Mouse (Mus musculus) adrenal gland, adult (tissue): ENCODE data around the gene Ctnna3.

Source experiments
- DNase-seq, 2 experiments: peaks; one replicate each; pipeline ENCODE4 v3.0.0; 2022 to 2023; ENCODE audit warnings: low spot score in 1 of 2; ENCODE audit not compliant: inconsistent age in 2 of 2

Gene Ctnna3

DNA sequence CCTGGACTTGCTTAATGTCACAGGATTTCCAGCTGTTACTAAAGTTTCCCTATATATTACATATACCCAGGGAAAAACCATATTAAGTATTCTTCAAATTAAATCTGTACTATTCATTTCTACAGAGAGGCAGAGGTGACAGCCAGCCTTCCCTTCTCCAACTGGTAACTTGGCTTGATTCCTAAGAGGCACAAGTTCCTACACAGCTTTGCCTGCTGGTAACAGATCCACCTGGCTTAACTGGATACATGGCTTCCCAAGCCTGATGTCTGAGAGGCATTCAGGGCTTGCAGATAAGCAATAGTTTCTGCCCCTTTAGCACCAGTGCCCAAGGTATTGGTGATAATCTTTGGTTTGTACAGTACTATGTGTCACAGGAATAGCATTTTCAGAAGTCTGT lies 470.0 kb downstream of the Ctnna3 start:
- no peak for DNase-seq

DNA sequence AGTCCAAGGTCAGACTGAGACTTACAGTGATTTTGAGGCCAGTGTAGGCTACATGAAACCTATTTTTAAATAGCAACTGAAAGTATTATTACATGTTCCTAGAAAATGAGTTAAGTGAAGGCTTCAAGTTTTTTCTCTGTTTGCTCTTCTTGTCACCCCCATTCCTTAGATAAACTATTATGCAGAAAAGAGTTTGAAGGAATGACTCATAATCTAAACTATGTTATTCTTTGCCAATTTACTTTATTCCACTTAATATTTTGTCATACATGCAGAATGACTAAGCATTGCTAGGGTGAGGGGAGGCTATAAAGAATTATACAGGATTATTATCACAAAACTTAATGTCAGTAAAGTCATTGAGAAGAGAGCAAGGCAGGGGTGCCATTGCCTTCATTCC lies 479.0 kb downstream of the Ctnna3 start:
- DNase-seq = no peak

DNA sequence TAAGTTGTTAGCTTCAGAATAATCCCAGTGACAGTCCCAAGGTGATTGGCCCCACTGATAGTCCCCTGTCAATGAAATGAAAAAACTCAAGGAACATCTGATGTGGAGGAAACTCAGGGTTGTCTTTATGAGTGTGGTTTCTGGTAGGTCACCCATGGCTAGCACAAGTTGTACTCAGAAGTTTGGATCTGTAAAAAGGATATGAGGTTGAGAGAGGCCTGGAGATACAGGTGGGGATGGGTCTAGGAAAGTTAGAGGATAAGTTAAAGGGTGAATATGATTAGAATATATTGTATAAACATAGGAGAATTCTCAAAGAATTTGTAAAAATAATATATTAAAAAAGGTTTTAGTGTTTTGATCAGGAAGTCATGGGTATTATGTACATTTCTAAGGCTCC lies 497.4 kb downstream of the Ctnna3 start, which contains the start of gene Gm10118:
Gene Gm10118 (minus strand): TSS at position 101 of the 400 bp plus-strand sequence.
- DNase-seq = no peak

DNA sequence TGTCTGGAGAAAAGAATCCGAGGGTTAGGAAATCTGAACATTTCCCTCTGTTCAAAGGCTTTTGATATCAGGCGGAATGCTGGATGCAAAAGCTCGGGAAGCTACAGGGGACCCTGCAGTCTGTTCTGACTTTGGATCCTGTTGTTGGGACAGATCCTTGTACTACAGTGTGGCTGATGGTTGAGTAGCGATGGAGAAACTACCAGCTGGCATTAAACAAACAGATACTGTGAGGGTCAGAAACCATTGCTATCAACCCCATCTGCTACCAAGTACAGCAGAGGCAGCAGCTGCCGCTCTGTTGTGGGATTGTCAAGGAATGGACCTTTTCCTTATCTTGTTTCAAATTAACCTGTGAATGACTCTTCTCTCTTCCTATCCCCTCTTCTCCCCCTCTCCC lies 504.0 kb downstream of the Ctnna3 start:
- no peak for DNase-seq

DNA sequence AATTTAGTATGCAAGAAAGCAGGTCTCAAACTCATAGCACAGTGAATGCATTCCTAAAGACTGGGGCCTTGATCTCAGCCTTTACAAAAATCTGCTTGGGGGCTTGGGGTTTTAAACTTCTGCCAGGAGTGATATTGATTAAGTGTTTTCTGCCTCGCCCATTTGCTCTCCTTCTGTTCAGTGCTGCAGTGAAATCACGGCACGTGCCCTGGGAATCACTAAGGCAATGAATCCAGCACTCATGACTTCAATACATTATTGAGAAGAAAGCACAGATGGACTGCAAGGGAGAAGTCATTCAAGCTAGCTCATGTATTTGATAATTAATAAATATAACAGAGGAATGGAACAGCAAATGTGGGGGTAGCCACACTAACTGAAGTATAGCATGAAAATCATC lies 515.6 kb downstream of the Ctnna3 start:
- DNase-seq = no peak

DNA sequence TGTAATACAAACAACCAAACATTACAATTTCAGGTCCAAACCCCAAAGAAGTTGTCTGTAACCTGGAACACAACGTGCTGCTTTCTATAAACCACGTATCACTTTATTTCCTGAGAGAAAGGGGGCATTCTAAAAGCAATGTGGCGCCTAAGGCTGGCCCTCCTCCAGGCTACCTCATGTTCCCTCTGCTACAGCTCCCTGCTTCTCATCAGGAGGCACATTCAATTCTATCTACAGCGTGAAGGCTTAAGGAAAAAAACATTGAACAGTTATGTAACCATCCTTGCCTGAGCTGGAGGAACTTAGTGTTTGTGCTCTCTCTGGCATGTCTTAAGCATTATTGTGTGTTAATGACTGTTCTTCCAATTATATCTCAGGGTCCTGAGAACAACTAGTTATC lies 517.4 kb downstream of the Ctnna3 start:
- no peak for DNase-seq

DNA sequence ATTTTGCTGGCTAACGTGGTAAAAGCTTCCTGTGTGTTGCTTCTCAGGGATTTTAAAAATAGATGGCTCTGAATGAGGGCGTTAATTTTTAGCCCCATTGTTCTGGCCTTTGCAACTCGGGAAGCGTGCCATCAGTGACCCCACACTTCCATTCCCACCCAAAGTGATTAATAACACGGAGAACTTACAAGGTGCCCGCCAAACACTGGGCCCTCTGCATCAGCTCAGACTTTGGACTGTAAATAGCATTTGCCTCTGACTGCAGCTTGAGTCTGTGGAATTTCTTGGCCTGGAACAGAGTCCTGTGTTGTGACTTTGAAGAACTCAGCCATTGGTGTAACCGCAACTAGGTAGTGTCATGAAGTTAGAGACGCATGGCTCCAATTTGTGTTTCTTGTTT lies 521.0 kb downstream of the Ctnna3 start:
- no peak for DNase-seq

DNA sequence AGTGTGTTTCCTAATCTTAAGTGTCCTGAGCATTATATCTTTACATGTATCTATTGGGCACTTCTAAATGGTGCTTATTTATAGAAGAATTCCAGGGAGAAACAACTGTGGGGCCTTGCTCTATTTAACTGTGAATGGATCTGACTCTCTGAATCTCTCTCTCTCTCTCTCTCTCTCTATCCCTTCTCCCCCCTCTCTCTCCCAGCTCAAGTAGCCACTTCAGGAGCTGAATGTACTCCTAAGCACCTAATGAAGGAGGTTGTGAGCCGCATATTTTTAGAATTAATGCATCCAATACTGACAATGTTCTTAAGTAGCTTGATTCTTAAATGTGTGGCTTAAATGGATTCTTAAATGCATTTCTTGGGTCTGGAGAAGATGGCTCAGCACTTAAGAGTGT lies 521.6 kb downstream of the Ctnna3 start:
- DNase-seq = no peak

DNA sequence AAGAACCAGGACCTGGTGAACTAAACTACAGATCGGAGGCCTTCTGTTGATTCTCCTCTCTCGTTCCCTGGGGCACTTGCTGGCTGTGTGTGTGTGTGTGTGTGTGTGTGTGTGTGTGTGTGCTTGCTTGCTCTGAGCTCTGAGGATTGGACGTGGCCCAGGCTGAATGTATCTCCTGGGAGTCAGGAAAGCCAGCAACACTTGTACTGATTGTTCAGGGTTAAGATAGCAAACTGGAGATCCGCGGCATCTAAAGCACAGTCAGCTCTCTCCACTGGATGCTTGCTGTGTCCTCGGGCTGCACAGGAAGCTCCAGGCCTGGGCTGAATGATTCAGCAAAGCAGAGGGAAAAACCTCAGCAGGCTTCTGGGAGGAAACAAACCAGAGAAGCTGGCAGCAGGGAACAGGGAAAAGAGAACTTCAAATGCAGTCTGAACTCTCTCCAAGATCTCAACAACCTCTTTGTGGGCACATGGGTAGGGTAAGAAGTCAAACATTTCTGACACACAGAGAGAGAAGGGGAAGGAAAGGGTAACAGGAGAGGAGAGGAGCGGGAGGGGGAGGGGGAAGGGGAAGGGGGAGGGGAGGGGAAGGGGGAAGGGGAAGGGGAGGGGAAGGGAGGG lies 524.5 kb downstream of the Ctnna3 start:
- peak; percentile 16 to 35 for DNase-seq

DNA sequence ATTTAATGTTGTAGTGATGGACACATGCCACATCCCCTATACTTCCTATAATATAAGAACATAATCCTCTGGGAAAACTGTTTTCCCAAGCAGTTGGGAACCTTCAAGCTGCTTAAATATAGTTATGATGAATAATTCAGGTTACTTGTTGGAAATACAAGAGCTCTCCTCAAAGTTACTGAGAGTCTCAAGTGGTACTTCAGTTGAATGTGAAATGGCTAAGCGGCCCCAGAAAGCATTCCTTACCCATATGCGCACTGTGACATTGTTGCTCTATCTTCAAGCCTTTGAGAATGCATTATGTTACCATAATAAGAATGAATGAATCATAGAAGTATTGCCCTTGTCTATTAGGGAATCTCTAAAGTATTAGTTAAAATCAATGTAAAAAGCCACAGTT lies 542.4 kb downstream of the Ctnna3 start:
- DNase-seq = no peak

DNA sequence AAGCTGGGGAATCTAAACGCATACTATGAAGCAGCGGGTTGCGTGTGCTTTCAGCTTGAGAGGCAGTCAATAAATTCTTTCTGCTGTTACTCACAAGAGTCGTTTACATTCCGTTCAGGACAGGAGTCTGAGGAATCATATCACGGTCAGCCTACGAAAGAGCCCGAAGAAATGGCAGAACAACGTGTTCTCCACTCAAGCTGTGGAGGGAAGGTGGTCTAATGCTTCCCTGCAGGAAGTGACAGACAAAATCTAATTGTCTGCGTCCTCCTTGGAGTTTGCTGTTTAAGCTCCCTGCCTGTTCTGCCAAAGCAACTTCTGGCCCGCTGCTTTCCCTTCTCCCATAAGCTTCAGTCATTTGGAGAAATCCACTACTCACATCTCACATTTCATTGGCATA lies 548.2 kb downstream of the Ctnna3 start:
- DNase-seq = no peak

DNA sequence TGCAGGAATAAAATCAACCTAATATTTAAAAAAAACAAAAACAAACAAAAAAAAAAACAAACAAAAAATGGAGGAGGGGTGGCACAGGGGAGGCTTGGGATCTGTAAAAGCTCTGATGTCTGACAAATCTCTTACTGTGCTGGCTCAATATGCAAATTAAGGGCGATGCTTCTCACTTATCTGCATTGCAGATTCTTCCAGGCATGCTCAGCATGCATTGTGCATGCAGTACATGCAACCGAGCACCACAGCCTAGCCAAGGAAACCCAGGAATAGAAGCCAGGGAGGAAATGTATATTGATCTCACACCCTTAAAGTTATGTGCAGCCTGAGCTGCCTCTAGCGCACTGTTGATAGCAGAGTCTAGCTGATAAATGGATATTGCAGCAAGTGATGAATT lies 548.6 kb downstream of the Ctnna3 start:
- no peak for DNase-seq

DNA sequence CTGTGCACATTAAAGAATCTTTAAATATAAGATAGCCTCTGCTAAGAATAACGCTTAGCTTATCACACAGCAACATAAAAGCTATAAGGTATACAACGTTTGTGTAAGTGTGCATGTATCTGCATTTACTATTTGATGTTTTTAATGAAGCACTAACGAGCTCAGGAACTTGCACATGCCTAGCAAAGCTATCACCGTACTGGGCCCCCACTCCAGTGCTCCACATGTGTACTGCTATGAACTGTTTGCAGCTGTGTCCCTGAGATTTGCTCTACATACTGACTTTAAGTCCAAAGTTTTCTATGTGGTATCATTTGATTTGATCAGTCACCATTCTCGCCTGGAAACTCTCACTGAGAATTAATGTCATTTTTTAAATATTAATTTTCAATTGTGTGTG lies 549.1 kb downstream of the Ctnna3 start:
- DNase-seq = no peak

DNA sequence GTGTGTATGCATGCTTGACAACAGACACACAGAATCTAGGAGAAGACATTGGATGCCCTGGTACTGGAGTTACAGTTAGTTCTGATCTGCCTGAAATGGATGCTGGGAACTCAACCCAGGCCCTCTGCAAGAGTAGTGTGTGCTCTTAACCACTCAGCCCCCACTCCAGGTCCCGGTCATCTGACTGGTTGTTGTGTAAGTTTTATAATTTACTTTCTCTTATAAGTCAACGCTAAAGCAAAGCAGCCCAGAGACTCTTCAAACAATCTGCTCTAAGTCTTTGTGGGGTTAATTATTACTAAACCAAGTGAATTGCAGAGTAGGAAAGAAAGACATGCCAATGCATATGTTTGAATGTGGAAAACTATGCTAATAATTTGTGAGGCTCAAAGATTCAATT lies 549.5 kb downstream of the Ctnna3 start:
- DNase-seq = no peak

DNA sequence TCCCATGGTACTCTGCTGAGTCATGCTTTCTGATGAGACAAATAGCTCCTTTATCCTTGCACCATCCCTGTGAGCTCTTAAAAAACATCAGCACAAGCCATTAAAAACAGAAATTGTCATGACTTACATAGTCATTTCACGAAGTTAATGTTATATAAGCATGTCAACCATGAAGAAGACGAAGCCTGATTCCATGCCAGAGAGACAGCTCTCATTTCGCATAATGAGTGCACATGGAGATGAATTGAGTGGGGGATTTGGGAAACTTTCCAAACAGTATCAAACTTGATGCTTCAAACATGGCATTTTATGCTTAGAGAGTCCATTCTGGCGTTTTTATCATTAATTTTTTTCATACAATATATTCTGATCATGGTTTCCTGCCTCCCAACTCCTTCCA lies 555.7 kb downstream of the Ctnna3 start:
- DNase-seq = peak in 1 of 2 experiments; percentile 48

DNA sequence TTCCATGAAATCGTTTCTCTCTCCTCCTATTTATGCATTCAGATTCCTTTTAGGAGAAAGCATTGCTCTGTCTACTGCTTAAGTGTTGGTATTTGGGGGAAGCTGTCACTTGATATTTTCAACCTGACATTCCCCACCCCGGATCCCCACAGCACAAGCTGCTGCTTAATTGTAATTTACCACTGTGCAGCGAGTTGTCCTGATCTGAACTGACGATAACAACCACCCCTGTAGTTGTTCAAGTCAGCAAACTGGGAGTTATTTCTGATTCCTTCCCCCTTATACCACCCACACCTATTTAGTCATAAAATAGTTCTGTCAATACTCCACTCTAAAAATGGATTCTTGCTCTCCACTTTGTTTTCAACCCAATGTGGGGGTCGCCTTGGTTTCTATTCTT lies 564.4 kb downstream of the Ctnna3 start:
- DNase-seq = no peak

DNA sequence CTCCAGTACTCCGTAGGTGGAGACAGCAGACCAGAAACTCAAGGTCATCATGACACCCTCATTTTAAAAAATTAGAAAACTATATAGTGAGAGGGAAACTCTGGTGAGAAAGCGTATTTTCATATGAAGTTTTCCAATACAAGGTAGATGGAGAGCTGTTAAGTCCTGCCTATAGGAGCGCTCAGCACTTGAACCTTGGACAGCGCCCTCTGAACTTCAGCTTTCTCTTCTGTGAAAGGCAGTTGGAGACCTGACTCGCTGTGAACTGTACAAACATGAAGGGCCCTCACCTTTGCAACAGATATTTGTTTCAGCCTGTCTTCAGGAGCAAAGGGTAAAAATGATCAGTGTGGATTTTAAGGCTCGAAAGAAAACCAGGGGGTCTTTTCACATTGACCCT lies 571.6 kb downstream of the Ctnna3 start:
- no peak for DNase-seq

DNA sequence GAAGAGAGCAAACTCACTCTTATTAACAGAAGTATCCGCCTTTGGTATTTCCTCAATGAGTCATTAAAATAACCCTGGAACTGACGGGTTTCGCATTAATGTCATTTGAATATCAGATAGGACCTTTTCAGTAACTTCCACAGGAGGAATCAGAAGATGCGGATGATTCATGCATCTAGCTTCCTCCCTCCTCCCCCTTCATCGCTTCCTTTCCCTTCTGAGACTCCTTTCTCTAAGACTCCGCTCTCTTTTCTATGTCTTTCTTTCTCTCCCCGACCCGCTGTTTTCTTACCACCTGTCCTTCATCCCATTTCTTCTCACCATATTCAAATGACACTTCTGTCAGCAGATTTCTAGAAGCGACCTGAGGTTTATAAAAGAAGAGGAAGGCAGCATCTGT lies 572.1 kb downstream of the Ctnna3 start:
- DNase-seq = no peak

DNA sequence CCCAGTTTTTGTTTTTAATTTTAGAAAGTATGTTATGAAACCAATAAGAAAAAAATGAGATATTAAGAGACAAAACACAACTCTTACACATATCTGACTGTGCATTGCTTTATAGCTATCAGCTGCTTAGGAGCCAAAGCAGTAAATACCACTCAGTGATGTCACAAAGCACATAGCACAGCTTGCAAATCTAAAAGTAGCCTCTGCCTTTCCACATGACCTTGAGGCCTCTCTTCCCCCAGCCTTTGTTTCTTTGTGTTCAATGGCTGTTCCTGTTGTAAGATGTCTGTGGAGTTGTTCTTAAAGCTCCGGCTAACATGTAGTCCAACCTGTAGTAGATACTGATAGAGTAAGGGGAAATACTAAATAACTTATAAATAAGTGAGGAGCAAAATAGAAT lies 590.4 kb downstream of the Ctnna3 start:
- DNase-seq = no peak

DNA sequence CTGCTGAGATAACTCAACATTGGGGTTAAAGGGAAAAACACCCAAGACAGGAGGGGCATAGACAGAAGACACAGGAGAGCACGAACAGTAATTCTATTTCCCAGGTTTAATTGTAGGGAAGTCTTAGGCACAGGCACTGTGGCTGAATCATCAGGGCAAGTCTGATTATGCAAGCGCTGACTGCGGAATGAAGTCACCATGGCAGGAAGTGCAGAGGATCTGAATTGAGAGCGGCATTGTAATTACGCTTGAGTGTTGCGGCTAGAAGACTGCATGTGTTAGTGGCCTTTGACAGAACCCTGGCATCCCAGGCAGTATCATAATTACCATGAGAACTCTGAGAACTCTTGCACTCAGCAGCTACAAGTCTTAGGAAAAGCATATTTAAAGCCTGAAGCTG lies 593.4 kb downstream of the Ctnna3 start:
- peak in 1 of 2 experiments; percentile 42 for DNase-seq

DNA sequence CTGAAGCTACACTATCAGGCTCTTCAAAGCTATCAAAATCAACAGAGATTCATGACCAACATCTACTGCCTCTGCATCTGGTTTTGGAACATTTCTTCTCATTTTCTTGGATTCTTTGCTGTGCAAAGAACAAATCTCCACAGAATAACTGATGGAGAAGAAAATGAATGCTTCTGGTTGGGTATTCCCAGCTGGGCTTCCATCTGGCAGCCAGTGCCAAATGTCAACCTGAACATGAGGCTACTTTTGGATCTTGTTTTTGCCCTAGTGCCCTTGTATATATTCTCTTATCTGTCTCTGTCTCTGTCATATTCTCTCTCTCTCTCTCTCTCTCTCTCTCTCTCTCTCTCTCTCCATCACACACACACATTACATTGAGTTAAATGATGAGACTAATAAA lies 601.0 kb downstream of the Ctnna3 start:
- no peak for DNase-seq

DNA sequence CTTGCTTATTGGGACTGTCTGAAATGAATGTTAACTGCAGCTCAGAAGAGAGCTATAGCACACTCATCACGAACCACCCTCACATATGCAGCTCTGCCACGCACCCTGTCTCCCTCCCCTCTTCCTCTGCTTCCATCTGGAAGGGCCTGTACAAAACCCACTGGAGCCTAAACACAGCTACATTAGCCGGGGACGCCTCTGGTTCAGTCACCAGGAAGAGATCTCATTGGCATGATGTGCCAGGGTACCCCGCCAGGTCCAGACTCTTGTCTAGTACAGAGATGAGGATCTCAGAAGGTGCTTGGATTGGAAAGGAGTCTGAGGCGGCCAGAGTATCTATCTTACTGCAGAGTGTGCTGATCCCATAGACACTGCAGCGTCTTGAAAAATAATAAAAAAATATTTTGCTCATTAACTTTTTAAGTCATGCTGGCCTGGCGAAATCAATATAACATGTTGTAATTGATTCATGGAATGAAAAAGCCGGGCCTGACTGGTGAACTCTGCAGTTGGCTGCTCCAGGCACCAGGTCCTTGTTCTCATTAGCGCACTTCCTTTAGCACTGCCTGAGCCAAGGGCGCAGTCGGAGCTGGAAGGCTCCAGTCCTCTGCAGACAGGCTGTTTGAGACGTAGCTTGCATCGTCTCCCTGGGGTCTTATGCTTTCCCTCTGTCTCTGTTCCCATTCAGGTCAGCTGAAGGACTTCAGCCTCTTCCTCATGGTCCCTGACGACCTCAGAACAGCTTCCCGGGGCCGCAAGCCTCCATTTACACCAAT lies 610.0 kb downstream of the Ctnna3 start:
- no peak for DNase-seq

DNA sequence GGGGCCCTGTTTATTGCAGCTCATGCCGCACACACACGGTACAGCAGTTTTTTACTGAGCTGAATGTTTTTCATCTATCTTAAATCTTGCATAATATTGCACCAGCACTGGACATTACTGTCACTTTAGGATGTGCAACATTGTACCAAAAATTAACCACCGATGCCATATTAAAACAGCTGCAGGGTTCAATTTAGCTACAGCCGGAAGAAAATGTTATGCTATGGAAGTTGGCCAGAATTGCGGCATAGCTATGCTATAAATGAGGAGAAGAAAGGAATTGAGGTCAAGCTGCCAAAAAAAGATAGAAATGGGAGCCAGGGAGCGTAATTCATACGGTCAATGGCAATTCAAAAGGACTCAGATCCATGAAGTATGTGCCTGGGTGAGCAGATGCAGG lies 611.3 kb downstream of the Ctnna3 start:
- no peak for DNase-seq
